Mouse (Mus musculus) heart, embryonic 15.5 days (tissue): ENCODE results near the gene Mrps18b. TPM values are rescaled to one million over a fixed set of nuclear protein-coding genes. Genes with fewer than 3 reads are reported as not detected.
A peak's percentile ranks its signal among the peaks of the same experiment; 100 is the strongest.

Source experiments
- ATAC-seq: fragments of 200-750 bp; cut with Nextera tagmentation; replicated peaks from 2 replicates; pipeline ENCODE4 v1.8.0; 2017; ENCODE audit warnings: low read depth, moderate TSS enrichment; ENCODE audit not compliant: insufficient number of reproducible peaks, insufficient read depth, low FRiP score
- H3K27ac ChIP-seq: fragments of 300-500 bp; sonication (generic); 2 replicates; pipeline ENCODE4 v1.5.1; 2015; ENCODE audit warnings: mild to moderate bottlenecking, inconsistent platforms
- H3K27me3 ChIP-seq: fragments of 300-500 bp; sonication (generic); 2 replicates; pipeline ENCODE4 v1.6.1; 2015; ENCODE audit warnings: inconsistent platforms
- H3K36me3 ChIP-seq: fragments of 300-500 bp; sonication (generic); 2 replicates; pipeline ENCODE4 v1.6.1; 2015; ENCODE audit warnings: mild to moderate bottlenecking, inconsistent platforms
- H3K4me1 ChIP-seq: fragments of 300-500 bp; sonication (generic); replicated peaks from 2 replicates; pipeline ENCODE4 v1.6.1; 2015; ENCODE audit warnings: inconsistent platforms
- H3K4me2 ChIP-seq: fragments of 300-500 bp; sonication (generic); 2 replicates; pipeline ENCODE4 v1.6.1; 2015; ENCODE audit warnings: inconsistent platforms, mild to moderate bottlenecking, moderate library complexity
- H3K4me3 ChIP-seq: fragments of 300-500 bp; sonication (generic); 2 replicates; pipeline ENCODE4 v1.5.1; 2015; ENCODE audit warnings: mild to moderate bottlenecking, inconsistent platforms
- H3K9ac ChIP-seq: fragments of 300-500 bp; sonication (generic); 2 replicates; pipeline ENCODE4 v1.6.1; 2015; ENCODE audit warnings: mild to moderate bottlenecking, inconsistent platforms
- H3K9me3 ChIP-seq: fragments of 300-500 bp; sonication (generic); replicated peaks from 2 replicates; pipeline ENCODE4 v1.6.1; 2016; ENCODE audit warnings: inconsistent platforms
- WGBS: fragments of 180-500 bp; shearing (Covaris S2); methylation state at CpG from one replicate; pipeline ENCODE4 v1.1.7; 2015; ENCODE audit warnings: mixed read lengths; 5-methylcytosine and 5-hydroxymethylcytosine counted together
- polyA plus RNA-seq: library from polyadenylated mRNA; unstranded; fragments of >200 nt; fragmentation: Nextera tagmentation; extraction: Ambion mirVana; gene quantifications from 2 replicates; pipeline ENCODE4 v1.2.1, GENCODE M21; 2015

Mrps18b gene
- polyA plus RNA-seq, 1 experiment from 2014 or later = 64.2 TPM

DNA sequence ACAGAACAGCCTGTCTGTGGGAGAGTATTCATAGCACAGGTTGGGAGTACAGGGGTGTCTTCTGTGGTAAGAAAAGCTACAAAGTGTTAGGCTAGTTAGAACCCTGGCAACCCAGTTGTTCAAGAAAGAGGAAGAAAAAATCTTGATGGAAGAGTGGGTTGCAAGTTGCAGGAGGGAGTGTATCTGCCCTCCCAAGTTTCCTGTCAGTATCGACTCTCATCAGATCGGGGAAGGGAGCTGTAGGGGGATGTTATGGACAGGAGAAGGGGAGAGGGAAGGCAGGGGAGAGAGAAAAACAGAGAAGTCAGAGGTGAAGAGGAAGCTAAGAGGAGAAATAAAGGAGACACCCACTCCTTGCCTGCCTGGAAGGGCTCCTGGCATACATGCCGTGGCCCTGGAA lies 15.6 kb downstream of the Mrps18b start:
- H3K36me3 ChIP-seq = 0 out of 2 replicates have a peak, but pooled peaks cover 6% of the 10 kb centered on the region
- no peak for ATAC-seq

DNA sequence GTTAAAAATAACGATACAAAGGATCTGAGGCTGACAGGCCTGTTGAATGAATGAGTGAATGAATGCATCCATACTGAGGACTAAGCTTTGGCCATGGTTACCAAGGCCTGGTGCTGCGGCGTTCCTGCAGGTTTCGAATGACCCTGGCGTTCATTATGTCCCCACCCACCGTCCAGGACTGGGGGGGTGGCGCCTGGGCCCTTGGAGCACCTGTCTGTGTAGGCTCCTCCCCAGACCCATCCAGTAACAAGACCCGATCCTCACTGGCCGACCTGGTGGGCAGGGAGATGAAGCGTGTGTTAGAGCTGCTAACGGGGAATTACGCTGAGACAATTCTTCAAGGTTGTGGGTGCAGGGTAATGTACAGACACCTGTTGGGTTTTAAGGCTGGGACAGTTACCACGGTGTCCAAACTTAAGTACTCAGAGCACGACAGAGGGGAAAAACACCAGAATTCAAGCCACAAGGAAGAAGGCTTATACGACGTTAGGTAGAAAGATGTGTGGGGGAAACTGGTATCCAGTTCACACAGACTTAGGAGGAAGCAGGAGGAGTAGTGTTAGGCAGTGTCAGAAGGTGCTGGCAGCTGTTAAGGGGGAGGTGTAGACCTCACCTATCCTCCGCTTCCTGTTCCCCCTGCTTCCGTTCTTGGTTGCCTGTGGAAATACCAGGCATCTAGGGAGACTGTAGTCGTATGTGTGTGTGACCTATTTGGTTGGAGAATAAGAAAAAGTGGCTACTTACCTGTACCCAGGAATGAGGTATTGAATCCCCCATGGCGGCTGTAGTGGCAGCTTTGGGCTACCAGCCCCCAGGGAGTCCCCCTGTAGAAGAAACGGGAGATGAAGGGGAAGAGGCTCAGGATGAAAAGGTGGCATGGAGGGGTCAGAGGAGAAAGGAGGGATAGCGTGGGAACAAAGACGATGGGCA lies 18.3 kb downstream of the Mrps18b start:
- peaks cover 21% of the 10 kb centered on the region for H3K36me3 ChIP-seq
- ATAC-seq = no peak

More for the DNA sequence above, 15.6 kb downstream of the Mrps18b start:
- H3K4me3 ChIP-seq = no peak overlapping the region
- H3K27me3 ChIP-seq = no peaks in the 10 kb centered on the region
- peaks cover 32% of the 10 kb centered on the region for H3K4me1 ChIP-seq
- no peak overlapping the region for H3K27ac ChIP-seq
- no peaks in the 10 kb centered on the region for H3K9me3 ChIP-seq
- no peak overlapping the region for H3K4me2 ChIP-seq
- H3K9ac ChIP-seq = no peak overlapping the region
- WGBS = 83% methylated on average over 3 of the region's 3 CpGs

DNA sequence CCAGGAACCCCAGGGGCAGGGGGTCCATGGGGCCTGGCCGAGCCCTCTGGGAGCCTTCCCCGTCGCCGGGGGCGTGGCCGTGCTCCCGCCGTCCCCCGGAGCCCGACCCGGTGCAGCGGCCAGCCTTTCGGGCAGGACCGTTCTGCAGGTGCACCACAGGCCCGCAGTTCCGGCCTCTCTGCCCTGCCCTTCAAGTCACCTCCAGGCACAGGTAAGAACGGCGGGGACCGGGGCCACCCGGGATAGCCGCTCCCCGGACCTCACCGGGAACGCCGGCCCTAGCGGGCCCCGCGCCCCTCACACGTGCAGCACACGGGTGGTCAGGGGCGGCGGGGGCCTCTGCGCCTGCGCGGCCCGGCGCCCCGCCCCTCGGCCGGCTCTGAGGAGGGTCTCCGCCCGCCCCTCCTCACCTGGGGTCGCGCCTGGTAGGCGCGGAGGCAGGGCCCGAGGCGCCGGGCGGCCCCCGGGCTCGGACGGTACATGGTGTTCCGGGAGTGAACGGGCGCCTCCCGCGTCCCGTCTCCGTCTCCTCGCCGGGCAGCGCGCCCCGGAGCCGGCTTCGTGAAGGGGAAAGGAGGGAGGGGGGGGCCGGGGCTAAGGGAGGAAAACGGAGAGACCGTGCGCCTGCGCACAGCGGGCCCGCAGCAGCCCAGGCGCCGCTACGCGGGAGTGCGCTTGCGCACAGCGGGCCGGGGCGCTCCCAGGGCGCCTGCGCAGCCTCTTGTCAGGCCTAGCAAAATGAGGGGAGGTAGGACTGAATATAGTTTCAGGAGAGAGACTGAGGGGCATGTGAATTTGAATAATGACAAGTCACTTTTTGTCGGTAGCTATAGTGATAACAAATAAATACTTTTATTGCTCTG lies 19.2 kb downstream of the Mrps18b start, which contains the start of gene 2310061I04Rik:
TSS of gene 2310061I04Rik (minus strand) at position 651 of the 863 bp plus-strand sequence.
- Histone ChIP-seq H3K4me1 (peaks cover 13% of the 10 kb centered on the region), H3K4me3 (peak within 1 kb of the TSS; percentile 91), H3K27me3 (no peaks in the 10 kb centered on the region), H3K9me3 (no peaks in the 10 kb centered on the region), H3K27ac (peak within 1 kb of the TSS; percentile 89), H3K9ac (peak within 1 kb of the TSS; percentile 89), H3K4me2 (peak within 1 kb of the TSS; percentile 97), H3K36me3 (peaks cover 29% of the 10 kb centered on the region)
- WGBS = under 1% methylated on average over 85 of the region's 86 CpGs
- peak; percentile 93 for ATAC-seq

More for the DNA sequence above, 18.3 kb downstream of the Mrps18b start:
- 41% methylated on average over 23 of the region's 23 CpGs for WGBS
- peak overlapping the region; percentile 89 for H3K27ac ChIP-seq
- H3K9ac ChIP-seq = peak overlapping the region; percentile 44
- H3K9me3 ChIP-seq = no peaks in the 10 kb centered on the region
- peak overlapping the region; percentile 97 for H3K4me2 ChIP-seq
- peaks cover 16% of the 10 kb centered on the region for H3K4me1 ChIP-seq
- peak overlapping the region; percentile 91 for H3K4me3 ChIP-seq
- H3K27me3 ChIP-seq = no peaks in the 10 kb centered on the region

DNA sequence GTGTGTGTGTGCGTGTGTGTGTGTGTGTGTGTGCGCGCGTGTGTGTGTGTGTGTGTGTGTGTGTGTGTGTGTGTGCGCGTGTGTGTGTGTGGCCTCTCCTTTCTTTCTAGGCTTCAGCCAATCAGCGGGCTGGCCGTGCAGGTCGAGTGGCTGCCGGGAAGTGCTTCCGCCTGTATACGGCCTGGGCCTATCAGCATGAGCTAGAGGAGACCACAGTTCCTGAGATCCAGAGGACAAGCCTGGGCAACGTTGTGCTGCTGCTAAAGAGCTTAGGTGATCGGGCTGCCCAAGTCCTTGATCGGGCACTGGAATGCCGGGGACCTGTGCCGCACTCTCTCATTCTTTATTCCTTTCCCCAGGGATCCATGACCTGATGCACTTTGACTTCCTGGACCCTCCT lies 28.5 kb downstream of the Mrps18b start:
- no peaks in the 10 kb centered on the region for H3K27me3 ChIP-seq
- H3K4me2 ChIP-seq = no peak overlapping the region
- no peaks in the 10 kb centered on the region for H3K4me1 ChIP-seq
- peaks cover 88% of the 10 kb centered on the region for H3K36me3 ChIP-seq
- no peak overlapping the region for H3K9ac ChIP-seq
- H3K27ac ChIP-seq = no peak overlapping the region
- 66% methylated on average over 16 of the region's 17 CpGs for WGBS
- no peak overlapping the region for H3K4me3 ChIP-seq
- no peak for ATAC-seq
- no peaks in the 10 kb centered on the region for H3K9me3 ChIP-seq

DNA sequence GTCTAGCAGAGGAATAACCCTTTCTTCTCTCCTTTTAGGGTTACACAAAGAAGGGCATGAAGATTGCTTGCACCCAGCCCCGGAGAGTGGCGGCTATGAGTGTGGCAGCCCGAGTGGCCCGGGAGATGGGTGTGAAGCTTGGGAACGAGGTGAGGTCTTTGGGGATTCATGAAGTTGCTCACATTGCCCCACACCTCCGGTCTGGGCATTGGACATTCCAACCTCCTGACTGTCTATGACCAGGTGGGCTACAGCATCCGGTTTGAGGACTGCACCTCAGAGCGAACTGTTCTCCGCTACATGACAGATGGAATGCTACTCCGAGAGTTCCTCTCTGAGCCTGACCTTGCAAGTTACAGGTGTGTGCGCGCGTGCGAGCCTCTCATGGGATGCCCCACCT lies 32.4 kb downstream of the Mrps18b start:
- peaks cover 15% of the 10 kb centered on the region for H3K4me1 ChIP-seq
- no peak overlapping the region for H3K4me2 ChIP-seq
- H3K4me3 ChIP-seq = no peak overlapping the region
- no peaks in the 10 kb centered on the region for H3K9me3 ChIP-seq
- no peaks in the 10 kb centered on the region for H3K27me3 ChIP-seq
- peaks cover 67% of the 10 kb centered on the region for H3K36me3 ChIP-seq
- H3K27ac ChIP-seq = no peak overlapping the region
- no peak overlapping the region for H3K9ac ChIP-seq
- ATAC-seq = no peak
- 95% methylated on average over 14 of the region's 14 CpGs for WGBS

DNA sequence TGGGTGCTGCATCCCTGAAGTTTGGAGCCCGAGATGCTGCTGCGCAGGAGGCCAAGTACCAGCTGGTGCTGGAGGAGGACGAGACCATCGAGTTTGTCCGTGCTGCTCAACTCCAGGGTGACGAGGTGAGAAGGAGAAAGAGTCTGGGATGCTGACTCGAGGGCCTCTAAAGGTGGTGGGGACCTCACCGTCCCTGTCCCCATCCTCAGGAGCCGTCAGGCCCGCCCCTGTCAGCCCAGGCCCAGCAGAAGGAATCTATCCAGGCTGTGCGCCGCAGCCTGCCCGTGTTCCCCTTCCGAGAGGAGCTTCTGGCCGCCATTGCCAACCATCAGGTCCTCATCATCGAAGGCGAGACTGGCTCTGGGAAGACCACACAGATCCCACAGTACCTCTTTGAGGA lies 33.3 kb downstream of the Mrps18b start:
- H3K9ac ChIP-seq = no peak overlapping the region
- H3K4me3 ChIP-seq = no peak overlapping the region
- 92% methylated on average over 17 of the region's 17 CpGs for WGBS
- no peaks in the 10 kb centered on the region for H3K9me3 ChIP-seq
- no peak for ATAC-seq
- no peaks in the 10 kb centered on the region for H3K27me3 ChIP-seq
- H3K36me3 ChIP-seq = peaks cover 58% of the 10 kb centered on the region
- no peak overlapping the region for H3K27ac ChIP-seq
- H3K4me1 ChIP-seq = peaks cover 15% of the 10 kb centered on the region
- no peak overlapping the region for H3K4me2 ChIP-seq

DNA sequence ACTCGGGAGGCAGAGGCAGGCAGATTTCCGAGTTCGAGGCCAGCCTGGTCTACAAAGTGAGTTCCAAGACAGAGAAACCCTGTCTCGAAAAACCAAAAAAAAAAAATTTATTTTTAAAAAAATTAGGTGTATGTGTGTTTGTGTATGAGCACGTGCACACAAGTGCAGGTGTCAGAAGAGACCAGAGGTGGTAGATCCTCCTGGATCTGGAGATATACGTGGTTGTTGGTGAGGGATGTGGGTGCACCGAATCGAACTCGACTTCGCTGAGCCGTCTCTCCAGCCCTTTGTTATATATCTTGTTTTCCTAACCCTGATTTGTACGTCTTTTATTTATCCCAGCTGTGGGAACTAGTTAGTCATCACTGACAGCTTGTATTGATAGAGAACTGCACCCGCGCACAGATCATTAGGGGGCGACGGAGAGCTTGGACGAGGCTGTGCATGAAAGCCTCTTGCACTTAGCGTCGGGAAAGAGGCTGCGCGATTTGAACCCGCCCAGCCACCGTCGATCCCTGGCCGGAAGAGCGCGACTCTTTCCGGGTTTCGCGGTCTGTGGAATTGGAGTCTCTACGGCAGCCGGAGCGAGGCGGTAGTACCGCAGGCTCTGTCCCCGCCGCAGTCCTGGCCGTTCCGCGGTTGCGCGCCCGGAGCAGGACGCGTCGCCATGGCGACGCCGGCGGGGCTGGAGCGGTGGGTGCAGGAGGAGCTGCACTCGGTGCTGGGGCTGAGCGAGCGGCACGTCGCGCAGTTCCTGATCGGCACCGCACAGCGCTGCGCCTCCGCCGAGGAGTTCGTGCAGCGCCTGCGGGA lies 36.7 kb downstream of the Mrps18b start, which contains the start of gene Dhx16:
TSS of gene Dhx16 (plus strand) at position 575 of the 813 bp plus-strand sequence.
- Histone ChIP-seq H3K36me3 (peaks cover 47% of the 10 kb centered on the region), H3K4me3 (peak within 1 kb of the TSS; percentile 86), H3K4me2 (peak within 1 kb of the TSS; percentile 74), H3K9me3 (no peaks in the 10 kb centered on the region), H3K9ac (peak within 1 kb of the TSS; percentile 84), H3K27ac (peak within 1 kb of the TSS; percentile 59), H3K27me3 (no peaks in the 10 kb centered on the region), H3K4me1 (peaks cover 15% of the 10 kb centered on the region)
- ATAC-seq = peak; percentile 84
- WGBS = 7% methylated on average over 57 of the region's 66 CpGs

DNA sequence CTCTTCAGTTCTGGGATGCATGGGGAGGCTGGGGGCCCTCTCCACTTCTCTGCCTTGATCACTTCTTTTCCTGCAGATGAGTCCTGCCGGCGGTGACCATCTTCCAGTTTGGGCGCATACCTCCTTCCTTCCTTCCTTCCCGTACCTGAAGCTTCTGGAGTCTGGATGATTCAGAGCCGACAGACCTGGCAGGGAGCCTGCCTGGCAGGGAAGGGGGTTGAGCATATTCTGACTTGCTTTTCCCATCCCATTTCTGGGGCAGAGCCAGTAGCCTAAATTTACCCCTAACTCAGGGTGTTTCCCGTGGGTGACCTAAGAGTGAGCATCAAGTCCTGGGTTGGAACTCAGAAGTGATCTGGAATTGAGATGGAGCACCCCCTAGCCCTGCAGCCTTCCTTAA lies 41.5 kb downstream of the Mrps18b start:
- WGBS = 74% methylated on average over 6 of the region's 6 CpGs
- no peak overlapping the region for H3K4me2 ChIP-seq
- H3K4me1 ChIP-seq = peaks cover 37% of the 10 kb centered on the region
- ATAC-seq = no peak
- H3K4me3 ChIP-seq = no peak overlapping the region
- H3K27ac ChIP-seq = no peak overlapping the region
- no peaks in the 10 kb centered on the region for H3K9me3 ChIP-seq
- no peaks in the 10 kb centered on the region for H3K27me3 ChIP-seq
- H3K36me3 ChIP-seq = peaks cover 23% of the 10 kb centered on the region
- H3K9ac ChIP-seq = no peak overlapping the region

DNA sequence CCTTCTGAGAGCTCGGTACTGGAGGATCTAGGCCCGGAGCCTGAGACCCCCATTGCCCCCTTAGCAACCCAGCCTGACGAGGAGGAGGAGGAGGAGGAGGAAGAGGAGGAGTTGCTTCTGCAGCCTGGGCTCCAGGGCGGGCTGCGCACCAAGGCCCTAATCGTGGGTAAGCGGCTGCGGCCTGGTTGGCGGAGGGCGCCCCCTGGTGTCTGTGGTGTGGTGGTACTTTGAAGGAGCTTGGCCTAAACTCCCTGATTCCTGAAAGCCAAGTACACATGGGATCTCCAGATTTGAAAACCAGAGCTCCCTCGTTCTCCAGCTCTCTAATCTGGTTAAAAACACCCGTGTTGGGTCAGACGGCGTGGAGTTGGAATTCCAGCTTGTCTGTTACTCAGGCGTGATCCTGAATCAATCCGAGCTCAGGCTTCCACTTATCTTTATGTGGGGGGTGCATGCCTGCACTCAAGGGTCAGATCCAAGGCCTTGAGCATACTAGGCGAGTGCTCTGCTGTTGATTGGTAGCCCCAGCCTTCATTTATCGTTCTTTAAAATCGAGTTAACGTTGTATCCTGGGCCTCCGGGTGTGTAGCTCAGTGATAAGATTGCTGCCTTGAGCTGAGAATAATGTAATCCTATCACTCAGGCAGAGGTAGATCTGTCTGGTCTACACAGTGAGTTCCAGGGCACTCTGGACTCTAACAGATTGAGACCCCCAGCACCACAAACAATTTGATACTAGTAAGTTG lies 42.2 kb downstream of the Mrps18b start:
- Histone ChIP-seq H3K4me3 (0 out of 2 replicates have a peak overlapping the region, but pooled peaks have one; percentile 7), H3K4me2 (peak overlapping the region; percentile 43), H3K9ac (0 out of 2 replicates have a peak overlapping the region, but pooled peaks have one; percentile 28), H3K36me3 (peaks cover 23% of the 10 kb centered on the region), H3K27ac (peak overlapping the region; percentile 4; the same call in 1 of the 2 replicates), H3K4me1 (peaks cover 42% of the 10 kb centered on the region), H3K27me3 (no peaks in the 10 kb centered on the region), H3K9me3 (no peaks in the 10 kb centered on the region)
- peak; percentile 18; the same call in 1 of the 2 replicates for ATAC-seq
- 23% methylated on average over 21 of the region's 21 CpGs for WGBS
